Mouse (Mus musculus) megakaryocyte, embryonic 14.5 days (primary cell): ENCODE measurements at regions not wholly inside any gene's neighbourhood (a gene's known extent, or its start where the extent isn't known, plus 50 kb on each side); places are given as distances from the start of the nearest gene placed in this dataset.

ENCODE experiments used
- FLI1 ChIP-seq: IDR thresholded peaks from 2 replicates; pipeline ENCODE4 v1.6.1; 2012; ENCODE audit warnings: low read length, inconsistent platforms, mixed read lengths
- GATA1 ChIP-seq: IDR thresholded peaks from 3 replicates; pipeline ENCODE4 v1.6.1; 2012; ENCODE audit warnings: mixed read lengths, low read length, inconsistent platforms, borderline replicate concordance

GRCm38 (mm10) chr8:92055590-92055989, 253.7 kb upstream of the Irx3 start:
- TF ChIP-seq GATA1, result no peak
- no peak for TF ChIP-seq FLI1
